Mouse (Mus musculus): Measurements from ENCODE around the gene Tyw1.

Gene Tyw1

DNA sequence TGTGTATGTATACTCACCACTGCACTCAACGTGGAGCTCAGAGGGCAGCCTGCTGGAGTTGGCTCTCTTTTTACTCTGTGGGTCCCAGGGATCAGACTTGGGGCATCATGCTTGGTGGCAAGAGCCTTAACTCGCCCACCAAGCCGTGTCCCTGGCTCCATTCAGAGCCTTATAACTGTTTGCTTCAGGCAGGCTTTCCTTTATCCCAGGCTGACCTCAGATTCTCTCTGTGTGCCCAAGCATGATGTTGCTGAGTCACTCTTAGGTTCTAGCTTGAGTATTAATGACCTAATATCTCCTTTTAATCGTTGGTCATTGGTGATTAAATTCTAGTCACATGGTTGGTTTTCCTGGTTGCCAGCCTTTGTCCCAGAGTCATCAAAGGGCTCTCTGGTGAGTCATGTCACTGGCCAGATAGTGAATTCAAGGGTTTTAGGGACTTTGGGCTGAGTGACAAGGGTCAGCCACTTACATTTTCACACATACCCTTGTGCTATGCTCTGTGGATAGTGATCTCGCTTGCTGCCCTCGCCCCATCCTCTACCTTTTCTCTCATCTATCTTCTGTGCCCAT, 9.1 kb downstream of the Tyw1 start:
- DNase-seq (ENCODE audit: low spot score in 2 of 2) = no peak

DNA sequence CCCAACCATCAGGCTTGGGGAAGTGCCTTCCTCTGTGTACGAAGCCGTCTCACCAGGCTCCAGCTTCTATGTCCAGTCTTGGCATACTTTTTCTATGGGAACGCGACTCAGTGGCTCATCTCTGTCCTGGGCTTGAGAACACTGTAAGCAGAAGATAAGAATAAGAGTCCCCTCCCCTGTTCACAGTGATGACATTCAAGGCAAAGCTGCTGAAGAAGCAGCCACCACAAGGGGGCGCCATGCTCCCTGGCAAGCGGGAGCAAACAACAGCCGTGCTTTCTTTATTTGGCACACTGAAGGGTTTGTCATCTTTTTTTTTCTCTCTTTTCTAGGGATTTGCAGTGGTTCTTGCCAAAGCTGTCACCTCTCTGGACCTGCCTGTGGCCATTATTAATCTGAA, 11.2 kb downstream of the Tyw1 start:
- DNase-seq (ENCODE audit: low spot score in 2 of 2) = no peak

DNA sequence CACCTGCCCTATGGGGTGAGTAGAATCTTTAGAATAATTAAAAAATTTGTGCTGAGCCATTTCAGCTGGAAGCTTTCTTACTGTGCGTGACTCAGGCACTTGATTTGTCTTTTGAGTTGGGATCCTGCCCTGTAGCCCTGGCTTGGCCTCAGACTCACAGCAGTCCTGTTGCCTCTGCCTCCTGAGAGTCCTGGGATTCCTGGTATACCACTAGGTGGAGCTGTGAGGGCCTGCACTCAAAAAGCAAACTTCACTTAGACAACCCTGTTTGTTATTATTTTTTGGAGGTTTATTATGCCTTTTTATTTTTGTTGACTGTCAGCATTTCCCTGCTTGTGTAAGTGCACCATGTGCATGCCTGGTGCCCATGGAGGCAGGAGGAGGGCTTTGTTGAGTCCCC, 11.9 kb downstream of the Tyw1 start:
- DNase-seq (ENCODE audit: low spot score in 2 of 2) = no peak

GRCm38 (mm10) chr5:130268976-130269375, 13.6 kb downstream of the Tyw1 start:
- DNase-seq (ENCODE audit: low spot score in 2 of 2) = no peak

- DNase-seq (ENCODE audit: low spot score in 2 of 2) = no peak
These were observed 16.9 kb downstream of the Tyw1 start for GRCm38 (mm10) chr5:130272344-130272743.

- DNase-seq (ENCODE audit: low spot score in 2 of 2) = no peak
These were observed 17.6 kb downstream of the Tyw1 start for GRCm38 (mm10) chr5:130273046-130273445.

DNA sequence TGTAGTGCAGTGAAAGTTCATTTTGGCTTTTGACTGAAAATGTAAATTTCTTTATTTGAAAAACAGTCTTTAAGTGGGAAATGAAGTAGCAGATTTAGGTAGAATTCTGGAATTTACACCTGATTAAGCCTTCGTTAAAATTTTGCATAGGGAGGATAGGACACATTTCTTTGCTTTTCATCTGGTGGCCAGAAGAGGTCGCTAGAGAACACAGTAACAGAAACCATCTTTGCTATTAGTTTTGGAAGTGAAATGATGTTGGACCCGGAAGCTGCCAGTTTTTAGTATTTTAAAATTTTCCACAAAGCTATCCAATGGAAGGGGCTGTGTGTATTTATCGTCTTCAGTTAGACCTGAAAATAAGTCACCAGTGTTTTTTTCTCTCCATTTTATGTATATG, 20.1 kb downstream of the Tyw1 start:
- DNase-seq (ENCODE audit: low spot score in 2 of 2) = peak in 1 of 2 experiments; percentile 28

GRCm38 (mm10) chr5:130278011-130278472, 22.6 kb downstream of the Tyw1 start:
- DNase-seq (ENCODE audit: low spot score in 2 of 2) = no peak

DNA sequence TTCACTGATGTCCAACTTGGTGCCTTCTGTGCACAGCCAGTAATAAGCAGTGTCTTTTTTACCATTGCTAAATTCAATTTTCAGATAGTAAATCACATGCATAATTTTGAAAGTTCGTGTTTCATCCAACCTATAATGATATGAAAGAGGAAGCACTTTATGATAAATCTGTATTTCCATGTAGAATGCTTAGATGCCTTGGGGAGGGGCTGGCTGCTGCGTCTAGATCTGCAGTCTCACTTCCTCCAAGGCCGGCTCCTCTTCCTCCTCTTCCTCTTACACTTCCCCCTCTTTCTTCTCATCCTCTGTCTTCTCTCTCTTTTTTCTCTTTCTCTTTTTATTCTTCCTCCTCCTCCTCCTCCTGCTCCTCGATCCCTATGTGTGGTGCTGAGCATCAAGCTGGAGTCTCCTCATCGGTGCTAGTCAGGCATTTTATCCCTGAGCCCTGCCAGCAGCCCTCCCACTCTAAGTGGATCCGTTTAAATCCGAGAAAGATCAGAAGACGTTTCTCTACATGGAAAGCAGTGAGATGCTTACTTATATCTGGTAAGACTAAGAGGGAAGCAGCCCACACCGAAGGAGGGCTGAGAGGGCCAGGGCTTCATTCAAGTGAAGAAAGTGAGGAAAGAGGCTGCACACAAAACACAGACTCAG, 27.8 kb downstream of the Tyw1 start:
- DNase-seq (ENCODE audit: low spot score in 2 of 2) = no peak

- DNase-seq (ENCODE audit: low spot score in 2 of 2) = no peak
These were observed 32.7 kb downstream of the Tyw1 start for GRCm38 (mm10) chr5:130288106-130288505.

- DNase-seq (ENCODE audit: low spot score in 2 of 2) = no peak
These were observed 34.8 kb downstream of the Tyw1 start for GRCm38 (mm10) chr5:130290242-130290641.

DNA sequence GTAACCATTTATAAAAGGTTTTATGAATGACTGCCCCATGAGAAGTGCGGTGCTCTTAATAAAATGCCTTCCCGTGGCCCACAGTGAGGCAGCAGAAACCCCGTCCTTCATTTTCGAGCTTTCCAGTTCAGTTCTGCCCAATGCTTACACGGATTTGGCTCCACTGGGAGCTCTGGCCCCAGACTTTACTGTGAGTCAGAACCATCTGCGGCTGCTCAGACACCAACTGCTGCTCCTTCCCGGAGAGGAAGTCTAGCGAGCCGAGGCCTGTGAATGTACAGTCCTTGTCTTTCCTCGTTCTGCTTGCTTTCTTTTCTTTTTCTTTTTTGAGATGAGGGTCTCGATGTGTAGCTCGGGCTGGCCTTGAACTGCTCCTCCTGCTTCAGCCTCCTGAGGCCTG, 35.4 kb downstream of the Tyw1 start:
- DNase-seq (ENCODE audit: low spot score in 2 of 2) = no peak

DNA sequence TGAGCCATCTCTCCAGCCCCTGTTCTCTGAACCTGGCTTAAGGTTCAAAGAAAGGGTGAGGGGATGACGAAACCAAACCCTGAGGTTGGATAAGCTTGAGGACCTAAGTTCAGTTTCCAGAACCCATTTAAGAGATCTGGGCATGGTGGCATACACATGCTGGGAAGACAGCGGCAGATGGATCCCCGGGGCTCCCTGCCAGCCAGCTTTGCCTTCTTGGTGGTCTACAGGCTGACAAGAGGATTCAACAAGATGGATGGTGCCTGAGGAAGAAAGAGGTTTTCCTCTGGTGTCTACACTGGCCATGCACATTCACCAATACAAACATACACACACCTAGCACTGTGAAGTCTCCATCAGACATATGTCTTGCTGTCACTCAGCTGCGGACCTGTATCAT, 37.6 kb downstream of the Tyw1 start:
- DNase-seq (ENCODE audit: low spot score in 2 of 2) = no peak

DNA sequence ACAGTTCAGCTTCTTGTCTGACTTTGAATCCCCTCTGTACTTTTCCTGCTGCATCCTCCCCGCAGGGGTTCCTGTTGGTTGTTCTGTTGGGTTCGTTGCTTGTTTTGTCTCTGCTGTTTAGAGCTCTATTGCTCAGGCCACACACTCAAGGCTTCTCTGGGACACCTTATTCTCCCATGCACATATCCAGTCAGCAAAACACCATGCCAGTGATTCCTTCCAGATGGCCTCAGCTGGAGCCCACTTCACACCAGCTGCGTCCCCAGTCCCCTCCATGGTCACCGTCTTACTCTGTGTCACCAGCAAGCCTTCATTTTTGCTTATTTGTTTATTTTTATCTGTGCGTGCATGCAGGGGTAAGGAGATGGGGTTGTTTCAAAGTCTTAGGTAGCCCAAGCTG, 38.5 kb downstream of the Tyw1 start:
- no peak for DNase-seq (ENCODE audit: low spot score in 2 of 2)

GRCm38 (mm10) chr5:130294598-130294997, 39.2 kb downstream of the Tyw1 start:
- DNase-seq (ENCODE audit: low spot score in 2 of 2) = no peak

DNA sequence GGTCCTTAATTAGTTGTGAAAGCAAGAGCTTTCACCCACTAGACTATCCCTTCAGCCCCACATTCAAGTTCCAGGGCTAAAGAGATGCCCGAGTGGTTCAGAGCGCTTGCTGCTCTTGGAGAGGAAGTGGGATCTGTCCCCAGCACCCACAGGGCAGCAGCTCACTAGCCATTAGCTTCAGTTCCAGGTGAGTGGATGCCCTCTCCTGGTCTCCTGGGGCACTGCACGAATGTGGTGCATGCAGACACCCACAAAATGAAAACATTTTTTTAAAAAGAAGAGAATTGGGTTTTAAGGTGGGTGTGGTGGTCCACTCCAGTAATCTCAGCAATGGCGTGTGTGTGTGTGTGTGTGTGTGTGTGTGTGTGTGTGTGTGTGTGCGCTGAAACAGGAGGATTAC, 40.7 kb downstream of the Tyw1 start:
- DNase-seq (ENCODE audit: low spot score in 2 of 2) = no peak

DNA sequence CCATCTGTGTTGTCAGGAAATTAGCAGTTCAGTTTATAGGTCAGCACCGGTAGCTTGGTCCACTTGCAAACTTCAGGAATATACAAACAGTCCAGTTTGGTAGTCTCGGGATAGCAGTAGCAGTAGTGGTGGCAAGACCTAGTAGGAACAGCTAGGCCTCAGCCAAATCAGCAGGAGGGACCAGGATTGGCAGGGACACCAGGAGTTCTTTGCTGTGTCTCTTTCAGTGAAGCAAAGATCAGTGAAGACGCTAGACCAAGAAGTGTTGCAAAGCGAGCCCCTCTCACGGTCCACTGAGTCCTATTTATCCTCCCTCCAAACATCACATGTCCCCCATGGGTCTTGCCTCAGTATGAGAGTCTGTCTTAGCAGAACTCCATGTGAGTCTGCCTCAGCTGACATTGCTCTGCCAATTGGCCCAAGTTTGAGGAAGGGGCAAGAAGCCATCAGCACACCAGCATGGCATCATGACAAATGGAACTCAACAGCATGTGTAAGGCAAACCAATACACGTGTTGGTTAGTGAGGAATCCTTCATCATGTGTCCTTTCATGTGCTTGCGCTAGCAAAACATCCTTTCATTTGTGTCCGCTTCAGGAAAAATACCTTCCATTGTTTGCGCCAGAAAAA, 43.5 kb downstream of the Tyw1 start:
- DNase-seq (ENCODE audit: low spot score in 2 of 2) = no peak

- no peak for DNase-seq (ENCODE audit: low spot score in 2 of 2)
These were observed 44.1 kb downstream of the Tyw1 start for GRCm38 (mm10) chr5:130299526-130299925.

- DNase-seq (ENCODE audit: low spot score in 2 of 2) = no peak
These were observed 48.2 kb downstream of the Tyw1 start for GRCm38 (mm10) chr5:130303611-130304010.

- no peak for DNase-seq (ENCODE audit: low spot score in 2 of 2)
These were observed 52.5 kb downstream of the Tyw1 start for GRCm38 (mm10) chr5:130307921-130308320.

DNA sequence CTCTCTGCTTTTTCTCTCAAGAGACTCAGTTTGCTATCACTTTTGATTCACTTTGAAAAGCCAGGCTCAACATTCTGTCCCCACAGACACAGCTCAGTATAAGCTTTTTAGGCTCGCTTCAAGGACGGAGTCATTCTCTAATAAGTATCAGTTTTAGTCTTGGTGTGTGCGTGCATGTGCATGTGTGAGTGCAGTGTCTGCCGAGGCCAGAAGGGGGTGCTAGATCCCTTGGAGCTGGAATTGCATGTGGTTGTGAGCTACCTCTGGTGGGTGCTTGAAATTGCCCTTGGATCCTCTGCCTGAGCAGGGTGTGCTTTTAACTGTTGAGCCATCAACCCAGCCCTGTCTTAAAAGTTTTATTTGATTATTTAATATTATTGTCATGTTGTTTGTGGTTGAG, 54.7 kb downstream of the Tyw1 start:
- DNase-seq (ENCODE audit: low spot score in 2 of 2) = no peak

- DNase-seq (ENCODE audit: low spot score in 2 of 2) = no peak
These were observed 55.4 kb downstream of the Tyw1 start for GRCm38 (mm10) chr5:130310827-130311226.

DNA sequence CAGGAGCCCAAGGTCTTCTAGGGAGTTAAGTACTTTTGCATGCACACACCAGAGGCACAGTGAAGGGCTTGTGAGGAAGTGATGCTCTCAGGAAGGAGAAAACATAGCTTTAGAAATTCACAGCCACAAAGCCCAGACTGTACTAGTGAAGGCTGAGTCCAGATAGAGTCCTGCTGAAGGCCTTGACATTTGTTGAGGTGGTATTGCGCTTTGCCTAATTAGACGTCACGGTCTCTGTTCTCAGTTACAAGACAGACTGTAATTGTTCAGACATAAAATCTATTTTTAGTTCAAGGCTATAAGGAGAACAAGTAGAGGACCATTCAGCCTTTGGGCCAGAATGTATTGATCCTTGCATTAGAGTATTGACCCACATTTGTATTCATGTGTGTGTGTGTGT, 58.1 kb downstream of the Tyw1 start:
- DNase-seq (ENCODE audit: low spot score in 2 of 2) = no peak
